Mouse (Mus musculus): ENCODE data around the gene Ppp4r1.

The Ppp4r1 gene

DNA sequence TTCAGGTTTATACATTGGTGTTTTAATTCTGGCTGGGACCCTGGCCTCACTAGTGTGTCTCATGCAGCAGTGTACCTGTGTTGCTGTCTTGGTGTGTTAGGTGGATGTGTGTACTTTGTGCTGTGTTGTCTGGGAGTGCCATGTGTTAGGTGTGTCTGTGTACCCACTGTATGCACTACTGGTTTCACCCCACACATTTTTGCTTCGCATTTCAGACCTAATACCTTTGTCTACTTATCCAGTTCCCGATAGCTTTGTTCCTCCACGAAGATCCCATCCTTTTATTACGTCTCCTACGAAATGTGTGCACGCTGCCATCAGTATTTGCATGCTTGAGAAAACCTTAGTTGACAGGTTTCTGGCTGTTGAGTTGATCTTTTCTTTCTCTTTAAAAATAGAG lies 18.1 kb downstream of the Ppp4r1 start:
- in situ Hi-C loops (cut with MboI, MseI): no loop called here

DNA sequence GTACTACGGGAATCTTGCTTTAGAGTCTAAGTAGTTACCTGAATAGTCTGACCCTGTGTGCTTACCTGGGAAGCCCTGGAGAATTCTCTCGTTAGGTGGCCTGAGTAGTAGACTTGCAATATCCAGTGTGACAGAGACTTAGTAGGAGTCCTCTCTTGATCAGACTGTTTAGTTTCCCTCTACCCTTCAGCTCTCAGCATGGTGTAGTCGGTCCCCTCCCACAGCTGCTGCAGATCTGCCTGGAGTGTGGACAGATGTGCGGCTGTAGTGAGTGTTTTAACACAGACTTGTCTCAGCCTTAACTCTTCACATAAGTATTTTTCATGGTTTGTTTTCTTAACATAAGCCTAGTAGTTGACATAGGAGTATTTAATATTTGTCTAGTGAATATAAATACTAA lies 19.7 kb downstream of the Ppp4r1 start:
- in situ Hi-C loops (cut with MboI, MseI): no loop called here

DNA sequence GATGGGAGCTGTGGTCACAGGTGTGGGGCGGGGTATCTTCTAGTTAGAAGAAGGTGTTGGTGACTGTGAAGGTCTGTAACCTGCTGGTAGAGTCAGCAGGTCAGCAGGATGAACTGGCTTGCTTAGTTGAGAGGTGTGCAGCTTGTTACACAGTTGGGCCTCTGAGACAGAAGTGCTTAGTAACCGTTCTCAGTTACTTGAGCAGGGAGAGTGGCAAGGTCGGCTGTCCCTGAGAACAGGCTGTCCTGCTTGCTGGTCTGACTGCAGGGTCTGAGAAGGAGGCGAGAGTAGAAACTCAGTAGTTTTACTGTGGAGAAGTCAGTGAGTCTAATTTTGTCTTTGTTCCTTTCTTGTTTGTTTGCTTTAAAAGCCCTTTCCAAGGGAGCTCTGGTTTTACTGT lies 23.6 kb downstream of the Ppp4r1 start:
- in situ Hi-C loops (cut with MboI, MseI): no loop called here

DNA sequence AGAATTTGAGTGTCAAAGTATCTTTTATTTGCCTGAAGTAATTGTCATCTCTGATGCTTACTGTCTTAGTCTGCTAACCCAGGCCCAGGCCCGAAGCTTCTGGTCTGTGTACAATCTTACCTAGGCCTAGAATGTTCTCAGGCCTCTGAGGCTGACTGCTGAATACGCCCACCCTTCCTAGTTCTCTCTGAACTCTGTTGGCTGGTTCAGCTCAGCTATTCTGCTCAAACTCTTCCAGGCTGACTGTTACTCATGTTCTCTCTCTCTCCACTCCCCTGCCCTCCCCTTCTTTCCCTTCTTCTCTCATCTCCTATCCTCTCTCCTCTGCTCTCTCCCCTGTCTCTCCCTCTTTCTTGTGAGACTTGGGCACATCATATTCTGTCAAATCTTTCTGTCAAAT lies 24.0 kb downstream of the Ppp4r1 start:
- in situ Hi-C loops (cut with MboI, MseI): no loop called here

DNA sequence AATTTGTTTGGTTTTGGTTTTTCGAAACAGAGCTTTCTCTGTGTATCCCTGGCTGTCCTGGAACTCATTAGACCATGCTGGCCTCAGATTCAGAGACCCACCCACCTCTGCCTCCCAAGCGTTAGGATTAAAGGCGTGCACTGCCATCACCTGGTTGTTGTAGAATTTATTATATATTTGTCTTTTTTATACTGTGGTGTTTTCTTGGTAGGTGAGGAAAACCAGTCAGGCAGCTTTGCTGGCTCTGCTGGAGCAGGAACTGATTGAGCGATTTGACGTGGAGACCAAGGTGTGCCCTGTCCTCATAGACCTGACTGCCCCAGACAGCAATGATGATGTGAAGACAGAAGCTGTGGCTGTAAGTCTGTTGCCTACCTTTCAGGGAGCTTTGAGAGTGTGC lies 28.7 kb downstream of the Ppp4r1 start:
- in situ Hi-C loops (cut with MboI, MseI): no loop called here

DNA sequence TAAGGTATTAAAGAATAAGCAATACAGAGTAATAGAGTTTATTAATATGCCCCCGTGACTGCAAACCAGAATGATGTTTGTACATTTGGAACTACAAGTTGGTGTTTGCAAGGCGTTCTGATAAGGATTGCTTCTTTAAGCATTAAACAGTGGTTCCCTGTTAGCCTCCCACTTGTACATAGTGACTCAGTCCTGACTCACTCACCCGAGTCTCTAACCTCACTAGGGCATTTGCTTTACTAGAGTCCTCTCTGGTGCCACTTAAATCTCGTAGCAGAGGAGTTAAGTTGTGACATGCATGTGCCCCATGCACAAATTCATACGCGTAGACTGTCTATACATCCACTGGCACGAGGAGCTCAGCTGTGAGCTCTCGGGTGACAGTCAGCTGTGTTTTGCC lies 31.4 kb downstream of the Ppp4r1 start:
- in situ Hi-C loops (cut with MboI, MseI): no loop called here

DNA sequence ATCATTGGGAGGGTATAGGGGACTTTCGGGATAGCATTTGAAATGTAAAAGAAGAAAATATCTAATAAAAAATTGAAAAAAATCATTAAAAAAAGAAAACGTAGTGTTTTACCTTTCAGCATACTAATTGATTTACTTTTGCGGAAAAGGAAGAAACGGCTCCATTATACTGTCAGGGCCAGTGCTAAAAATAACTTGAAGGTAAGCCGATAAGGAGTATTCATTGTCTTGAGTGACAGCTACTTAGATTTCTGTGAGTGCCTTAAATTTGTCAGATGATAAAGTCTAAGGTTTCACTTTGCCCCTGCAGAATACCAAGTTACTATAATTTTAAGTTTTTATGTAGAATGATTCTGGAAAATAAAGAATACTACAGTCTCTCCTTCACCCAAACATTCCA lies 37.8 kb downstream of the Ppp4r1 start:
- in situ Hi-C loops (cut with MboI, MseI): no loop called here

DNA sequence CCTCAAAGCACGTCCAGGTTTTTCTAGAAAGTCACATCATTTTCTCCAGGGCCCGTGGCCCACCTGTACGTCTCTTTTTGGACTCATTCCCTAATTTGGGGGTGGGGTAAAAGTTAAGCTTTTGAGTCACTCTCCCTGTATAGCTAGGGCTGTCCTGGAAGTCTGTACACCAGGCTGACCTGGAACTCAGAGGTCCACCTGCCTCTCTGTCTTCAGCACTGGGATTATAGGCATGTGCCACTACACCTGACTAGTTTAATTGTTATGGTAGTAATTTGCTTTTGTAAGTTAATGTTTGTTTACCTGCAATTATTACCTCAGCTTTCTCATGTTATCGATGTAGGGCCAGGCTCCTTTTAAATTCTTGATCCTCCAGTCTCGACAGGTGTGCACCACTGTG lies 40.0 kb downstream of the Ppp4r1 start:
- in situ Hi-C loops (cut with MboI, MseI): no loop called here

DNA sequence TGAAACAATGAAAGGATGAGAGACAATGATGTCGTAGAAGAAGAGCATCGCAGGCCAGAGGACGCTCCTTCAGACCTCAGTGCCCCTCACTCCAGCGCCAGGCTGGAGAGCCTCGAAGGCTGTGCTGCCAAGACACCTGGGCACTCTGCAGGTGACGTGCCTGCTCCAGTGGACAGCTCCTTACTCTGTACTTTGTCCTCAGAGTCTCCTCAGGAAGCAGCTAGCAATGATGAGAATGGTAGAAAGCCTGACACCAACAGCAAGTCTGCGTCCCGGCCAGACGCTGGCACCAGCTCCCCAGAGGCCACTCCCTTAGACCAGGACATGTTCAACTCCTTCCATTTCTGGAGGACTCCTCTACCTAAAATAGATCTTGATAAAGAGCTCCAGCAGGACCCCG lies 41.9 kb downstream of the Ppp4r1 start:
- in situ Hi-C loops (cut with MboI, MseI): no loop called here

DNA sequence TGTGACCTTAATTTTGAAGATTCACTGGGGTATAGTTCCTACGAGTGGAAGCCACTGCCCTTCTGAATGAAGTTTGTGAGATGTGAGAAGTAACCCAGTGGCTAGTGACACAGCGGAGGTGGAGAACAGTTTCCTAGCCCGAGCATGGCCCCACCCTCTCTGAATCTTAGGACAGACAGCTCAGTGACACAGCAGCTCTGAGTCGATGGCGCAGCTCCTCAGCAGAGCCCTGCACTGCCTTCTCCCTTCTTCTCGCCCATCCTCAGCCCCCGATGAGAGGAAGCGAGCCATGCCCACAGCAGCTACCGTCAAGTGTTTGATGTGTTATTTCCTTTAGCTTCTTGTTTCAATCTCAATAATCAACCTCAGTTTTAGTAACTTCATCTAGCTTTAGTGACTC lies 43.9 kb downstream of the Ppp4r1 start:
- in situ Hi-C loops (cut with MboI, MseI): no loop called here

DNA sequence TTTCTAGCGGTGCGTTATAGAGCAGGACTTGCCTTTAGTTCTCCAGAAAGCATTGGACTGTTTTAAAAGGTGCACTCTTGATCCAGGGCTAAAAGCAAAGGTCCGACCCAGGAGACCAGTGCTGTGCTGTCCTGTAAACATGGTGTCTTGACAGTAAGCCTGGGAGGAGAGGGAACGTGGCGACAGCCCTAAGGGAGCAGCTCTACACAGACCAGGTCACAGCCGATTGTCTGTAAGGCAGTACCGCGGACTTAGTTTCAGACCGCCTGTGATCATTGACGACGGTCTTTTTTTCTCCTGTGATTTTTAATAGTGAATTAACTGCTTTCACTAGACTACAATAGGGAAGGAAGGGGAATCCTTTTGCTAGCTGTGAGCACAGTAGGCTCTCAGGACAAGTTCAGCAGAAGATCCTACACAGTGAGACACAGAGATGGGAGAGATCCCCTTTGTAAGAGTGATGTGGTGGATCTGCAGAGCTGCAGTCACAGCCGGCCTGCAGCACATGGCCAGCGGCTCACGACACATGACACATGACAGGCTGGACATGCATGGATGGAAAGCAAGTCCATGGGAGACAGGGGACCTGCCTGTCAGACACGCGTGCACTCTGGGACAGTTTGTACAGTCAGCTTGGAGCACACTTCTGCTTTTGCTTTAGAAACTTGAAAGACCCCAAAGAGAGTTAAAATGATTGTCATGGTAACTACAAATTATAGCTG lies 44.9 kb downstream of the Ppp4r1 start:
- in situ Hi-C loops (cut with MboI, MseI): no loop called here

DNA sequence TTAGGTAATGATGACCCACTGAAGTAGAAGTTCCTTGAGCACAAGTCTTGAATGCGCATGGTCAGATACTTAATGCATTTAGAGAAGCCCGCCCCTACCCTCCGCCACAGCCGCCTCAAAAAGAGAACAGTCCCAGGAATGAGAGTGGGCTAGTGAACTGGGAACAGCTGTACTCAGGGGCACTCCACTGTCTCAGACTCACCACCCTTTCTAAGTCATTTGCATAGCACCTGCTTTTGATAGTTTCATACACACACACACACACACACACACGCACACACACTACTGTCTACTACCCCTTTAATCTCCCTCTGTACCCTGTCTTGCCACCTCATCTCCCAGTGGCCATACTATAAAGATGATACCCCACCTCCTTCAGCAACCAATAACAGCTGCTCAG lies 45.5 kb downstream of the Ppp4r1 start:
- in situ Hi-C loops (cut with MboI, MseI): no loop called here

DNA sequence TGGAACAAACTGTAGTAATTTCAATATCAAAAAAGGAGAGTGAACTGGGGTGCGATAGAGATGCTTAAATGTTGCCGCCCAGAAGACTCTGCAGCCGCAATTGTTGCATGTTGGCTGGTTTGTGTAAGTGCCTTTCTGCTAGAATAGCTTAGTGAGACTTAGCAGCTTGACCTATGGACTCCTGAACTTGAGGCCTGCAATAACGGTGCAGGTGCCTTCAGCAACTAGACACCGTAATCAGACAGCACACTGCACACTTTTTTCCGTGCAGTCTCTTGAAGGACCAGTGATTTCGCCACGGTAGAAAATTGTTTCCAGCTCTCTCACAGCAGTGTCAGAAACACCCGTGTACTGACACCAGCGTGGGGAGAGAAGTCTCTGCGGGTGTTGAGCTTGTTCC lies 46.6 kb downstream of the Ppp4r1 start:
- in situ Hi-C loops (cut with MboI, MseI): no loop called here

DNA sequence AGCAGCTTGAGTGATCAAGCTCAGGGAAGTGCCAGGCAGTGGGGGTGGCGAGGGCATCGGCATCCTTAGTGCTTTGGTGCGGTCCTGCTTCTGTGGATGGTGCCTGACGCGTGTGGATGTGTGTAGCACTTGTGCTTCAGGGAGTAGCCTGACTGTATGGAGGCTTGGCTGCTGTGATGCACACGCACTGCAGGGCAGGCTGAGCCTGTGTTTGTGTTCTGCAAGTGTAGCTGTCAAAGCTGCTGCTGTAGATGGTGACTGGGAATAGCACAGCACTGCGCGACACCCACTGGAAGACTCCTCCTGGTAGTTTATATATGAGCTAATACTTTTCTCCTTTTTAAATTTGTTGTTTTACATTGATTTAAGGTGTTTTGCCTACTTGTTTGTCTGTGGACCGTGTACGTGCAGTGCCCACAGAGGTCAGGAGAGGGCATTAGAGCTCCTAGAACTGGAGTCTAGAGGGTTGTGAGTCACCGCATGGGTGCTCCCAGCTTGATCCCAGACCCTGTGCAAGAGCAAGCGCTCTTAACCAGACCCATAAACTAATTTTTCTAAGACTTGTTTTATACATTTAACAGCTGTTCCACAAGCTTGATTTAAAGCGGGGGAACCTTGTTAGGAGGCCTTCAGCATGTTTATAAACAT lies 48.0 kb downstream of the Ppp4r1 start:
- in situ Hi-C loops (cut with MboI, MseI): no loop called here

DNA sequence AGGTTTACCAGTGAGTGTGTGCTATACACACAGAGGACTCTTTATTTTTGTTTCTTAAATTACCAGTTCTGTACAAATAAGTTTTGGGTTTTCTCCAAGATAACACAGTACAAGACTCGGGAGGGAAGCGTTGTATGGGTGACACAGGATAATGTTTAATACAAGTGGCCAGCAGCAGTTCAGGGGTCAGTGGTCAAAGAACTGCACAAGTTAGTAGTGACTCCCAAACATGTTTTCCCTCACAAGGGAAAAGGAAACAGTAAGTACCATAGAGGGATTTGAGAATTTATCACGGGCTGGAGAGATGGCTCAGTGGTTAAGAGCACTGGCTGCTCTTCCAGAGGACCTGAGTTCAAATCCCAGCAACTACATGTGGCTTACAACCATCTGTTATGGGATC lies 51.5 kb downstream of the Ppp4r1 start:
- in situ Hi-C loops (cut with MboI, MseI): no loop called here

DNA sequence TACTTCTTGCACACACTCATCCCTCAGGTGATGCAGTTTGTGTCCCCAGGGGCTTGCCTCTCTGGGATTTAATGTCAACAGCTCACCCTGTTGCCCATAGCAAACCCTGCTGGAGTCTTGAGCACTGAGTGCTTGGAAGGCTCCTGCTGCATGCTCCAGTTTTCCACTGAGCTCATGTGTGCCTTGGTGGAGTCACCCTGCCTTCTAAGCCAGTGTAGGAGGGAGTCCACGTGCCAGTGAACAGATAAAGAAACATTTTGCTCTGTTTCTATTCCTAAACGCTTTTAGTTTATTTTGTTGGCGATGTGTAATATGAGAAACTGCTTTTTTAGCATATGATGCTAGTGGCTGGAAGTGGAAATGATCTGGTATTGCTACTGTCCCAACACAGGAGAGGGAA lies 54.4 kb downstream of the Ppp4r1 start:
- in situ Hi-C loops (cut with MboI, MseI): no loop called here

DNA sequence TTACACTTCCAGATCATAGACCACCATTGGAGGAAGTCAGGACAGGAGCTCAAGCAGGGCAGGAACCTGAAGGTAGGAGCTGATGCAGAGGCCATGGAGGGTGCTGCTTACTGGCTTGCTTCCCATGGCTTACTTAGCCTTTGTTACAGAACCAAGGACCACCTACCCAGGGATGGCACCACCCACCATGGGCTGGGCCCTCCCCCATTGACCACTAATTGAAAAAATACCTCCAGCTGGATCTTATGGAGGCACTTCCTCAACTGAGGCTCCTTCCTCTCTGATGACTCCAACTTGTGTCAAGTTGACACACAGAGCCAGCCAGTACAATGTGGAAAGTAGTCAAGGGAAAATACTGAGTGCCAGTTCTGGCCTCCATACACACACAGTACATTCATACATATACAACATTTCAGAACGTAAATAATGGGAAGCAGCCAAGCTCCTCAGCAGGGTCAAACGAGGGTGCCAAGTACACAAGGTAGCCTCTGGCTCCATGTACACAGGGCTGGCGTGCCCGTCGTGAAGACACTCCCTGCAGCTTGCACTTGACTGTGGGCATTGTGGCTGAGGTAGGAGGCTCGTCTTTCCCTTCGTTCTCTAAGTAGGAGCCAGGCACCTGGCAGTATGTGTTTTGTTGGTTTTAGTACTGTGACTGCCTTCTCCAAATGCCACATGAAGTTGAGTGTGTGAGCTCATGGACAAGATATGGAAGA lies 57.3 kb downstream of the Ppp4r1 start:
- in situ Hi-C loops (cut with MboI, MseI): no loop called here

DNA sequence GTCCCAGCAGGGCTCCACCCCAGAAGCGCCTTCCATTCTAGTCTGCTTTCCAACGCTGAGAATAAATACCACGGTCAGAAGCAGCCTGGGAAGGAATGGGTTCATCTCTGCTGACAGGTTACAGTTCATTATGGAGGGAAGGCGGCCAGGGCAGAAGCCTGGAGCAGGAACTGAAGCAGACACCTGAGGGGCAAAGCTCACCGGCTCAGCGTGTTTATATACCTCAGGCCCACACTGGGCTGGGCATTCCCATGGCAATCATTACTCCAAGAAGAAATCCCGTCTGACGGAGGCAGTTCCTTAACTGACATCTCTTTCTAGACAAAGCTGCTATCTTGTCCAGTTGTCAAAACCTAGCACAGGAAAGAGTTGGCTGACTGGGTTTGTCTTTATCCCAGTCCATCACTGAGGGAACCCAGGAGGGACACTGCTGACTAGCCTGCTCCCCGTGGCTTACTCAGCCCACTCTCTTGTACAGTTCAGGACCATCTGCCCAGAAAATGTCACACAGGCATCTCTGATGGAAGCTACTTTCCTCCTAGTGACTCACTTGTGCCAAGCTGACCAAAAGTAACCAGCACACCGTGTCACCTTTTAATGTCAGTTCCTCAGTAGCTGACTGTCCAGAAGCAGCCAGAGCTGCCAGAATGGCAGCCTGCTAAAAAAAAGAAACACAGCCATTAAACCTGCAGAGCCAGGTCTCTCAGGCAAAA lies 60.5 kb downstream of the Ppp4r1 start:
- in situ Hi-C loops (cut with MboI, MseI): no loop called here

DNA sequence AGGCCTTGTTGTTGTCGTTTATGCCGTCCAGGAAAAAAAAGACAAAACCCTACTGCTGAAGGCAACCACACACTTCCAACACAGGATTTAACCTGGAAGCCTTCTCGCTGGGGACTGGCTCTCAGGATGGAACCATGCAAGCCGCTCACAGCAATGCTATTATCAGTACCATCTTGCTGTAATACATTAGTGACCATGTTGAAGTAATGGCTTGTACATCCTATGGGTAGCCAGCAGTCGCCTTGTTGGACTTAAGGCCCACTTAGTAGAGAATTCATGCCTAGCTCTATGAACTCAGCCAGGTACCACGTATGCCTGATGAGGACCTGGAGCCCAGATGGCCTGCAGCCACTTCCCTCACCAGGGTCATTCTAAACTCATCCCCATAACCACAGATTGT lies 63.0 kb downstream of the Ppp4r1 start:
- in situ Hi-C loops (cut with MboI, MseI): no loop called here

DNA sequence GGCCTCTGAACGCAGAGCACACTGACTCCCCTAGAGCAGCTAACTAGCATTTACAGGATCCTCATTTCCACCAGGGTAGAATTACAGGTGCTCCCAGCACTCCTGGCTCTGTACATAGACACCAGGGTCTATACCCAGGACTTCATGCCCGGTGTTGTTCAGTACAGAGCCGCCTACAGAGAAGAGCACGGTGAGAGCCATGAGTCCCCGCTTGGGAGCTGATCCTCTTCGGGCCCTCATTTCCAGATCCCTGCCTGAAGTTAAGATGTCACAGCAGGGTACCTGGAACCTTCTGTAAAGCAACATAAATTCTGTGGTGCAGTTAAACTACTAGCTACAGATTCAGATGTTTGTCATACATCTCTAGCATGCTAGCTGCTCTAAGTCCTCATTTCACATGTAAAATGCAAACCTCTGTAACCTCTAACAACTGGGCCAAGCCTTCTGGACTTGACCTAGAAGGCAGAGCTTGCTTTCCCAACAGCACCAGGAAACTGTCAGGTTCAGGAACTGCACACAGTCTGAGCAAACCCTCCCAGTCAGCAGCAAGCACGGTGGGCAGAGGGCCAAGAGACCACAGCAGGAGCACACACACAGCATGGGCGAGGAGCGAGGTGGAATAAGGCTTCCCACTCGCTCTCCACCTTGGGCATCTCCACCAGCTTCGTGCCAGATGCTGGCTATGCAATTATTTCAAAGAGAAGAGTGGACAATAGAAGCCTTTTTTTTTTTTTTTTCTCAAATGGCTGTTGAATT lies 65.5 kb downstream of the Ppp4r1 start:
- in situ Hi-C loops (cut with MboI, MseI): no loop called here

DNA sequence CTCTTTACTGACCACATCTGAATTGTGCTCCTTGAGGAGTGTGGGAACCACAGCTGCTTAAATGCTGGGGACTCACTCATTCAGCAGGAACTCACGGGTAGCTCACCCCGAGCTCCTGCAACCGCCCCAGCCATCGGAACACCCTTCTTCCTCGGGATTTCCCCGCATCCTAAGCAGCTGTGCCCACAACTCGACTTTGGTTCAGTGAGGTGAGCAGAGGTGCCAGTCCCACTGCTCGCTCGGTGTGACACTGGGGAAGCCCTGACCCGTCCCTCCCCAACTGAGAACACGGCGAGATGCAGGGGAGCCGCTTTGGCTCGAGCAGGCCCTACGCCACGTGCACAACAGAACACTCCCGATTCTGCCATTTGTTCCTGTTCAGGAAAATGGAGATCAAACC lies 68.1 kb downstream of the Ppp4r1 start:
- in situ Hi-C loops (cut with MboI, MseI): no loop called here

DNA sequence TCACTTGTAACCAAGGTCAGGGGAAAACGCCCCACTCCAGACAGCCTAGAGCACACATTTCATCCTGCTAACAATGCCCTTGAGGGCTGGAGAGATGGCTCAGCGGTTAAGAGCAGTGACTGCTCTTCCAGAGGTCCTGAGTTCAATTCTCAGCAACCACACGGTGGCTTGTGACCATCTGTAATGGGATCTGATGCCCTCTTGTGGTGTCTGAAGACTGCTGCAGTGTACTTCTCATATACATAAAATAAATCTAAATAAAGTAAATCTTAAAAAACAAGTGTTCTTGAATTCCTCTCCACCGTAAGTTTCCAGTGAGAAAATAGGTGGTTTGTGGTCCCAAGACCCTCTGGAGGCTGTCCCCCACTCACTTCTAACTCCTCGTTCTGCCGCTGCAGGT lies 69.4 kb downstream of the Ppp4r1 start:
- in situ Hi-C loops (cut with MboI, MseI): no loop called here
